Mouse (Mus musculus): Measurements from ENCODE around the gene Fbxw8.

DNA sequence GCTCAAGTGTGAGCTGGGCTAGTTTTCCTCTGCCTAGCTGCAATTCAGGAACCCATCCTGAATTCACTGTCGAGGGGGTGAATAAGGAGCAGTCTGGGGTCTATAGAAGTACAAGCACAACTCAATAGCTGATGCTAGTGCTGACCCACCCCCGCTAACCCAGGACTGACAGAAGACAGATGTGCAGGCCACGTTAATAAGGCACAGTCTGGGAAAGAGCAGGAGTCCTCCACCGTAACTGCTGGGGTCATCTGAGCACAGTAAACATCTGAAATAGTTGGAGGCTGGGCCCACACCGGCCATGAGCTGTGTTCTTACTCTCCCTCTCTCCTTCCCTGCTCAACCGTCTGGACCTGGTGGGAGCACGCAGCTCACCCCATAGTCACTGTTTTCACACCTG lies 68.3 kb downstream of the Fbxw8 start:
- TF ChIP-seq CTCF (IDR thresholded peaks at IDR 0.05; ENCODE audit: control insufficient read depth, insufficient read depth, insufficient read length) (no peak), MYOD1 (IDR thresholded peaks at IDR 0.05; ENCODE audit: control insufficient read depth, insufficient read length, low read depth) (no peak), MAX (IDR thresholded peaks at IDR 0.05) (no peak), USF1 (IDR thresholded peaks at IDR 0.05; ENCODE audit: low read depth) (no peak)
